ENCODE assay signal across 9 mouse cellular contexts in genomic region chr19:32487595-32488255, GRCm38 (mm10). TPM values are rescaled to one million over a fixed set of nuclear protein-coding genes. Genes with fewer than 3 reads are reported as not detected.
DNase-seq lines count a peak whose midpoint lies in the region; ATAC-seq and TF ChIP-seq lines count a peak whose summit lies in the region.
"Had no signal": no experiment of that assay in that cellular context is flagged by ENCODE, and none has a peak within 500 bp of the region (broad histone marks: within the 10 kb centered on the region; RNA-seq: fewer than 3 reads in every experiment).

No protein-coding gene starts in this region.

- no peak overlapping the region for H3K9ac ChIP-seq in forebrain, postnatal 0 days
- H3K9ac ChIP-seq in liver, embryonic 15.5 days = peak overlapping the region; percentile 91

- WGBS in forebrain, postnatal 0 days = 93% methylated on average over 8 of the region's 8 CpGs
- whole genome bisulfite sequencing in liver, embryonic 15.5 days (ENCODE audit: insufficient replicate concordance) = 18% methylated on average over 8 of the region's 8 CpGs
- 89% methylated on average over 8 of the region's 8 CpGs for WGBS in kidney, adult 2 months

- H3K36me3 ChIP-seq in G1E (replicated peaks) = peaks cover 26% of the 10 kb centered on the region
- peaks cover 4% of the 10 kb centered on the region; the same call in 1 of the 2 replicates for H3K36me3 ChIP-seq in forebrain, postnatal 0 days (ENCODE audit: insufficient read depth)
- peaks cover 17% of the 10 kb centered on the region for H3K36me3 ChIP-seq in liver, embryonic 15.5 days (replicated peaks)
- H3K36me3 ChIP-seq in kidney, adult 2 months (ENCODE audit: control insufficient read depth, insufficient read depth, low read length) = no peaks in the 10 kb centered on the region

- peak; percentile 55 for DNase-seq in A20 (ENCODE audit: low read depth, low spot score)
- no peak for DNase-seq in G1E (ENCODE audit: low spot score)
- DNase-seq in forebrain, postnatal 0 days = no peak
- DNase-seq in adrenal gland, postnatal 4 days (ENCODE audit: low spot score in 2 of 2) = no peak
- DNase-seq in embryo, embryonic 10 days (ENCODE audit: low spot score) = no peak
- DNase-seq in kidney, adult 2 months = no peak
- DNase-seq: adrenal gland, adult 2 months; lung, postnatal 14 days had no signal

- H3K9me3 ChIP-seq in G1E (replicated peaks) = no peaks in the 10 kb centered on the region
- no peaks in the 10 kb centered on the region for H3K9me3 ChIP-seq in forebrain, postnatal 0 days (ENCODE audit: low read length)
- no peaks in the 10 kb centered on the region for H3K9me3 ChIP-seq in liver, embryonic 15.5 days (replicated peaks)

- no peaks in the 10 kb centered on the region for H3K27me3 ChIP-seq in G1E (ENCODE audit: insufficient read depth, low read length)
- H3K27me3 ChIP-seq in forebrain, postnatal 0 days (ENCODE audit: insufficient read depth, low read length) = no peaks in the 10 kb centered on the region
- no peaks in the 10 kb centered on the region for H3K27me3 ChIP-seq in liver, embryonic 15.5 days
- no peaks in the 10 kb centered on the region for H3K27me3 ChIP-seq in kidney, adult 2 months (replicated peaks; ENCODE audit: control insufficient read depth, insufficient read depth, low read length)

- no peak overlapping the region for H3K27ac ChIP-seq in forebrain, postnatal 0 days (ENCODE audit: low read depth, low read length)
- peak overlapping the region; percentile 94 for H3K27ac ChIP-seq in liver, embryonic 15.5 days (replicated peaks)
- H3K27ac ChIP-seq in kidney, adult 2 months (ENCODE audit: insufficient read depth, low read depth, low read length) = no peak overlapping the region

- ATAC-seq in G1E (ENCODE audit: extremely low read depth, insufficient number of reproducible peaks, low FRiP score, poor library complexity, severe bottlenecking) = no peak
- no peak for ATAC-seq in forebrain, postnatal 0 days
- no peak for ATAC-seq in liver, embryonic 15.5 days (ENCODE audit: insufficient read depth)

- TF ChIP-seq CTCF in G1E (IDR thresholded peaks at IDR 0.05; ENCODE audit: low read depth, low read length) = no peak
- no peak for TF ChIP-seq CTCF in forebrain, postnatal 0 days (IDR thresholded peaks at IDR 0.05; ENCODE audit: low read depth)
- no peak for TF ChIP-seq CTCF in kidney, adult 2 months (conservative IDR thresholded peaks at IDR 0.05; ENCODE audit: insufficient read depth, insufficient read length, low read depth, low read length)

- no peak for TF ChIP-seq POLR2A in kidney, adult 2 months (IDR thresholded peaks at IDR 0.05; ENCODE audit: low read depth, low read length)

- peak overlapping the region; percentile 87 for H3K4me3 ChIP-seq in G1E (ENCODE audit: low read depth, low read length)
- no peak overlapping the region for H3K4me3 ChIP-seq in forebrain, postnatal 0 days (ENCODE audit: low read depth, low read length)
- H3K4me3 ChIP-seq in liver, embryonic 15.5 days (replicated peaks) = peak overlapping the region; percentile 89
- no peak overlapping the region for H3K4me3 ChIP-seq in kidney, adult 2 months (ENCODE audit: insufficient read depth, low read depth, low read length)

- H3K4me2 ChIP-seq in forebrain, postnatal 0 days (ENCODE audit: low read depth) = peak overlapping the region; percentile 85; the same call in 1 of the 2 replicates
- H3K4me2 ChIP-seq in liver, embryonic 15.5 days = peak overlapping the region; percentile 84

- H3K4me1 ChIP-seq in G1E (ENCODE audit: insufficient read depth, low read depth, low read length) = peaks cover 29% of the 10 kb centered on the region
- H3K4me1 ChIP-seq in forebrain, postnatal 0 days (ENCODE audit: insufficient read depth) = peaks cover 18% of the 10 kb centered on the region
- peaks cover 53% of the 10 kb centered on the region for H3K4me1 ChIP-seq in liver, embryonic 15.5 days (replicated peaks)
- H3K4me1 ChIP-seq in kidney, adult 2 months (ENCODE audit: control insufficient read depth, insufficient read depth, low read length) = peaks cover 10% of the 10 kb centered on the region; the same call in 1 of the 2 replicates

RNA-seq across cellular contexts. Expression of gene Minpp1, which starts 2.2 kb away (rescaled TPM):
- total RNA-seq in G1E (2014; fragmentation: Nextera tagmentation) (62.6 and 63.2 TPM in 2 replicates), G1E (2017) (68.8 and 73.1 TPM in 2 replicates)
- polyA plus RNA-seq in G1E (2012) = 197 and 273 TPM in 2 replicates
- 75.6 and 84.8 TPM in 2 replicates for total RNA-seq in forebrain, postnatal 0 days (2014; rRNA removed)
- 52.6 and 58.6 TPM in 2 replicates for polyA plus RNA-seq in forebrain, postnatal 0 days (2015; fragmentation: Nextera tagmentation; extraction: Ambion mirVana)
- polyA plus RNA-seq in liver, embryonic 15.5 days (2015; fragmentation: Nextera tagmentation; extraction: Ambion mirVana) = 82.9 and 84.9 TPM in 2 replicates
- total RNA-seq in adrenal gland, postnatal 4 days (2021) = 10 to 100 TPM; 39.4 to 40.4 TPM
- polyA plus RNA-seq in kidney, adult 2 months (2012; rRNA removed) = 38.2 and 60.2 TPM in 2 replicates

RNA-seq across cellular contexts. Expression of gene Rpl9-ps6, which starts 21.3 kb away (rescaled TPM):
- 13.8 and 18.3 TPM in 2 replicates for total RNA-seq in G1E (2014; fragmentation: Nextera tagmentation)
- 103 and 117 TPM in 2 replicates for total RNA-seq in G1E (2017)
- polyA plus RNA-seq in G1E (2012) = 1.9 and 2.0 TPM in 2 replicates
- total RNA-seq in forebrain, postnatal 0 days (2014; rRNA removed) = 94.9 and 106 TPM in 2 replicates
- polyA plus RNA-seq in forebrain, postnatal 0 days (2015; fragmentation: Nextera tagmentation; extraction: Ambion mirVana) = 54.1 and 69.9 TPM in 2 replicates
- polyA plus RNA-seq in liver, embryonic 15.5 days (2015; fragmentation: Nextera tagmentation; extraction: Ambion mirVana) = 35.2 and 55.6 TPM in 2 replicates
- 100 to 1,000 TPM; 205 to 207 TPM for total RNA-seq in adrenal gland, postnatal 4 days (2021)
- 8.3 and 9.4 TPM in 2 replicates for polyA plus RNA-seq in kidney, adult 2 months (2012; rRNA removed)

Comparison
In these comparisons a context has a peak if more than half of its experiments do, and no peak if none do; other contexts are left out.
1. H3K4me3 ChIP-seq: peak in G1E (single experiment) and liver, embryonic 15.5 days (single experiment); none in forebrain, postnatal 0 days (single experiment) and kidney, adult 2 months (single experiment).